Mouse (Mus musculus) midbrain, postnatal 0 days (tissue): ENCODE measurements at regions not wholly inside any gene's neighbourhood (a gene's known extent, or its start where the extent isn't known, plus 50 kb on each side); places are given as distances from the start of the nearest gene placed in this dataset.

Experiments
- ATAC-seq: fragments of 200-750 bp; cut with Nextera tagmentation; 2 replicates; pipeline ENCODE4 v1.8.0; 2017; ENCODE audit warnings: moderate number of reproducible peaks, mild to moderate bottlenecking, moderate TSS enrichment, moderate library complexity; ENCODE audit not compliant: low FRiP score
- DNase-seq: peaks from one replicate; pipeline ENCODE4 v3.0.0-alpha.2; 2015; ENCODE audit warnings: low spot score
- H3K27ac ChIP-seq: fragments of 300-500 bp; sonication (generic); 2 replicates; pipeline ENCODE4 v1.5.1; 2014; ENCODE audit warnings: low read depth, mild to moderate bottlenecking, low read length, mixed read lengths
- H3K27me3 ChIP-seq: fragments of 300-500 bp; sonication (generic); 2 replicates; pipeline ENCODE4 v1.6.1; 2014; ENCODE audit warnings: low read length, control low read depth, mixed read lengths; ENCODE audit not compliant: insufficient read depth
- H3K36me3 ChIP-seq: fragments of 300-500 bp; sonication (generic); 2 replicates; pipeline ENCODE4 v1.6.1; 2014; ENCODE audit warnings: low read length, control low read depth, mixed read lengths; ENCODE audit not compliant: insufficient read depth
- H3K4me1 ChIP-seq: fragments of 300-500 bp; sonication (generic); 2 replicates; pipeline ENCODE4 v1.6.1; 2014; ENCODE audit warnings: mild to moderate bottlenecking, control low read depth, antibody characterized with exemption, low read length, mixed read lengths; ENCODE audit not compliant: insufficient read depth
- H3K4me2 ChIP-seq: fragments of 300-500 bp; sonication (generic); 2 replicates; pipeline ENCODE4 v1.6.1; 2014; ENCODE audit warnings: low read depth, mild to moderate bottlenecking, low read length, mixed read lengths; ENCODE audit not compliant: poor library complexity, severe bottlenecking
- H3K4me3 ChIP-seq: fragments of 300-500 bp; sonication (generic); 2 replicates; pipeline ENCODE4 v1.5.1; 2014; ENCODE audit warnings: low read depth, mild to moderate bottlenecking, low read length, moderate library complexity
- H3K9ac ChIP-seq: fragments of 300-500 bp; sonication (generic); replicated peaks from 2 replicates; pipeline ENCODE4 v1.6.1; 2014; ENCODE audit warnings: mild to moderate bottlenecking, low read length, moderate library complexity, mixed read lengths; ENCODE audit not compliant: poor library complexity, severe bottlenecking
- H3K9me3 ChIP-seq: fragments of 300-500 bp; sonication (generic); 2 replicates; pipeline ENCODE4 v1.6.1; 2016; ENCODE audit warnings: low read length, control low read depth
- CTCF ChIP-seq: IDR thresholded peaks from 2 replicates; pipeline ENCODE4 v1.5.1; 2016; ENCODE audit warnings: antibody characterized with exemption, mild to moderate bottlenecking
- WGBS: fragments of 180-500 bp; shearing (Covaris S2); extraction: QIAGEN DNeasy Blood & Tissue Kit; methylation state at CpG from one replicate; pipeline ENCODE4 v1.1.7; 2014; 5-methylcytosine and 5-hydroxymethylcytosine counted together

- Histone ChIP-seq H3K27ac (no peak overlapping the region), H3K4me2 (no peak overlapping the region), H3K4me1 (no peaks in the 10 kb centered on the region), H3K36me3 (no peaks in the 10 kb centered on the region), H3K4me3 (no peak overlapping the region), H3K9ac (no peak overlapping the region), H3K9me3 (no peaks in the 10 kb centered on the region), H3K27me3 (no peaks in the 10 kb centered on the region)
- DNase-seq = no peak
- no peak for TF ChIP-seq CTCF
- no peak for ATAC-seq
- 84% methylated on average over 3 of the region's 3 CpGs for WGBS
Observed at GRCm38 (mm10) chr7:58230943-58231342, 425.0 kb upstream of the Atp10a start.

- 46% methylated on average over 3 of the region's 3 CpGs for whole genome bisulfite sequencing
Observed at GRCm38 (mm10) chr7:58247261-58247660, 408.7 kb upstream of the Atp10a start.

More at GRCm38 (mm10) chr7:58247261-58247660, 408.7 kb upstream of the Atp10a start:
- Histone ChIP-seq H3K27me3 (no peaks in the 10 kb centered on the region), H3K36me3 (no peaks in the 10 kb centered on the region), H3K4me2 (no peak overlapping the region), H3K9ac (no peak overlapping the region), H3K27ac (no peak overlapping the region), H3K9me3 (no peaks in the 10 kb centered on the region), H3K4me3 (no peak overlapping the region), H3K4me1 (no peaks in the 10 kb centered on the region)
- peak; percentile 36 for DNase-seq
- ATAC-seq = no peak
- TF ChIP-seq CTCF = no peak
